Mouse (Mus musculus) c-Kit-positive CD71-negative TER-119-negative erythroid progenitor cells, embryonic 14.5 days (primary cell): ENCODE results near the gene Tmem266.

Experiments
- DNase-seq: peaks from one replicate; pipeline ENCODE4 v3.0.0-alpha.2; 2013; ENCODE audit warnings: low read depth

Gene Tmem266

GRCm38 (mm10) chr9:55402276-55402675 is 75.6 kb downstream of the Tmem266 start:
- no peak for DNase-seq

GRCm38 (mm10) chr9:55404256-55404655 is 77.5 kb downstream of the Tmem266 start:
- no peak for DNase-seq

- no peak for DNase-seq
Observed at GRCm38 (mm10) chr9:55404976-55405702, 78.4 kb downstream of the Tmem266 start.

GRCm38 (mm10) chr9:55406773-55407172 is 80.1 kb downstream of the Tmem266 start:
- no peak for DNase-seq

- DNase-seq, result no peak
Observed at GRCm38 (mm10) chr9:55408851-55409250, 82.1 kb downstream of the Tmem266 start.

- no peak for DNase-seq
Observed at GRCm38 (mm10) chr9:55409833-55410232, 83.1 kb downstream of the Tmem266 start.

GRCm38 (mm10) chr9:55410430-55410829 is 83.7 kb downstream of the Tmem266 start:
- no peak for DNase-seq

- no peak for DNase-seq
Observed at GRCm38 (mm10) chr9:55411154-55411553, 84.4 kb downstream of the Tmem266 start.

- no peak for DNase-seq
Observed at GRCm38 (mm10) chr9:55421786-55422185, 95.1 kb downstream of the Tmem266 start.

- no peak for DNase-seq
Observed at GRCm38 (mm10) chr9:55423451-55424424, 97.0 kb downstream of the Tmem266 start.

- no peak for DNase-seq
Observed at GRCm38 (mm10) chr9:55425271-55425810, 98.6 kb downstream of the Tmem266 start.

- DNase-seq, result peak; percentile 74
Observed at GRCm38 (mm10) chr9:55429242-55429975, 102.7 kb downstream of the Tmem266 start.

- no peak for DNase-seq
Observed at GRCm38 (mm10) chr9:55430133-55430532, 103.4 kb downstream of the Tmem266 start.

GRCm38 (mm10) chr9:55432306-55433289 is 105.9 kb downstream of the Tmem266 start:
- DNase-seq, result no peak

GRCm38 (mm10) chr9:55433875-55434274 is 107.2 kb downstream of the Tmem266 start:
- DNase-seq, result no peak

- DNase-seq, result no peak
Observed at GRCm38 (mm10) chr9:55438433-55438832, 111.7 kb downstream of the Tmem266 start.

- no peak for DNase-seq
Observed at GRCm38 (mm10) chr9:55439206-55439780, 112.6 kb downstream of the Tmem266 start.

- no peak for DNase-seq
Observed at GRCm38 (mm10) chr9:55447509-55447908, 120.8 kb downstream of the Tmem266 start.

- no peak for DNase-seq
Observed at GRCm38 (mm10) chr9:55449108-55449507, 122.4 kb downstream of the Tmem266 start.

GRCm38 (mm10) chr9:55450035-55450434 is 123.3 kb downstream of the Tmem266 start:
- no peak for DNase-seq
